Mouse (Mus musculus) kidney, embryonic 14.5 days (tissue): ENCODE data around the gene Nfib. TPM values are rescaled to one million over a fixed set of nuclear protein-coding genes. Genes with fewer than 3 reads are reported as not detected.
A peak's percentile ranks its signal among the peaks of the same experiment; 100 is the strongest.

ENCODE experiments used
- ATAC-seq: fragments of 200-750 bp; cut with Nextera tagmentation; 2 replicates; pipeline ENCODE4 v1.8.0; 2017; ENCODE audit warnings: moderate number of reproducible peaks, mild to moderate bottlenecking, moderate TSS enrichment, moderate library complexity; ENCODE audit not compliant: low FRiP score, low TSS enrichment
- H3K27ac ChIP-seq: fragments of 300-500 bp; sonication (generic); 2 replicates; pipeline ENCODE4 v1.5.1; 2014; ENCODE audit warnings: low read depth, mild to moderate bottlenecking, low read length, moderate library complexity, mixed read lengths
- H3K27me3 ChIP-seq: fragments of 300-500 bp; sonication (generic); 2 replicates; pipeline ENCODE4 v1.6.1; 2014; ENCODE audit warnings: mild to moderate bottlenecking, low read length; ENCODE audit not compliant: control insufficient read depth, insufficient read depth
- H3K36me3 ChIP-seq: fragments of 300-500 bp; sonication (generic); 2 replicates; pipeline ENCODE4 v1.6.1; 2014; ENCODE audit warnings: low read length, mixed read lengths; ENCODE audit not compliant: control insufficient read depth, insufficient read depth
- H3K4me1 ChIP-seq: fragments of 300-500 bp; sonication (generic); 2 replicates; pipeline ENCODE4 v1.6.1; 2014; ENCODE audit warnings: low read length, mixed read lengths; ENCODE audit not compliant: control insufficient read depth, insufficient read depth
- H3K4me2 ChIP-seq: fragments of 300-500 bp; sonication (generic); replicated peaks from 2 replicates; pipeline ENCODE4 v1.6.1; 2014; ENCODE audit warnings: low read depth, mild to moderate bottlenecking, low read length
- H3K4me3 ChIP-seq: fragments of 300-500 bp; sonication (generic); 2 replicates; pipeline ENCODE4 v1.5.1; 2014; ENCODE audit warnings: mild to moderate bottlenecking, low read length
- H3K9ac ChIP-seq: fragments of 300-500 bp; sonication (generic); 2 replicates; pipeline ENCODE4 v1.6.1; 2014; ENCODE audit warnings: low read depth, mild to moderate bottlenecking, low read length, moderate library complexity
- H3K9me3 ChIP-seq: fragments of 300-500 bp; sonication (generic); 2 replicates; pipeline ENCODE4 v1.6.1; 2016; ENCODE audit warnings: low read length; ENCODE audit not compliant: control insufficient read depth
- WGBS: fragments of 180-500 bp; shearing (Covaris S2); extraction: QIAGEN DNeasy Blood & Tissue Kit; methylation state at CpG from one replicate; pipeline ENCODE4 v1.1.7; 2014; 5-methylcytosine and 5-hydroxymethylcytosine counted together
- polyA plus RNA-seq: library from polyadenylated mRNA; unstranded; fragments of >200 nt; fragmentation: Nextera tagmentation; extraction: Ambion mirVana; gene quantifications from 2 replicates; pipeline ENCODE4 v1.2.1, GENCODE M21; 2014

Gene Nfib
- polyA plus RNA-seq, 1 experiment from 2014 or later: 36.0 TPM

DNA sequence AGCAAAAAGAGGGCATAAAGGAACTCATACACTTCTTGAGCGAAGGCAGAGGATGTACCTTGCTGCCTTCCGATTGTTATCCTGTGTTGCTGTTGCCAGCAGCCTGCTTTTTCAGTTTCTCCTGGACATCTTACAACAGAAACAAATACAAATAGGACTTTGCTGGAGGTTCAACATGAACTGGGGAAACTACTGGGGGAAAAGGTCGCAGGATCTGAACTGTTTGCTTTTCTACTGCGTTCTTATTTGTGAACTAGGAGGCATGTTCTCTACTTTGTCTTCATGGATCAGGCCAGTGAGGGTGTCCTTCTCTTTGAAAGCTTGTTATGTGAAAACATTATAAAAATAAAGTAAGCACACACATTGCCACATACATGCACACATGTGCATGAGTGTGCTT is 252.6 kb downstream of the Nfib start:
- no peak overlapping the region for H3K4me2 ChIP-seq
- H3K9me3 ChIP-seq: no peaks in the 10 kb centered on the region
- no peak overlapping the region for H3K27ac ChIP-seq
- no peaks in the 10 kb centered on the region for H3K36me3 ChIP-seq
- no peak for ATAC-seq
- H3K27me3 ChIP-seq: no peaks in the 10 kb centered on the region
- H3K4me1 ChIP-seq: peaks cover 14% of the 10 kb centered on the region; the same call in 1 of the 2 replicates
- H3K9ac ChIP-seq: no peak overlapping the region
- no peak overlapping the region for H3K4me3 ChIP-seq
- 83% methylated on average over 4 of the region's 4 CpGs for WGBS

- Histone ChIP-seq H3K4me1 (peaks cover 31% of the 10 kb centered on the region), H3K27me3 (no peaks in the 10 kb centered on the region), H3K36me3 (no peaks in the 10 kb centered on the region), H3K4me2 (no peak overlapping the region), H3K4me3 (no peak overlapping the region), H3K9me3 (no peaks in the 10 kb centered on the region), H3K27ac (peak overlapping the region; percentile 18; the same call in 1 of the 2 replicates), H3K9ac (no peak overlapping the region)
- 22% methylated on average over 8 of the region's 8 CpGs for WGBS
- ATAC-seq: peak; percentile 30; the same call in 1 of the 2 replicates
These were observed 258.4 kb downstream of the Nfib start for GRCm38 (mm10) chr4:82447061-82447671.

DNA sequence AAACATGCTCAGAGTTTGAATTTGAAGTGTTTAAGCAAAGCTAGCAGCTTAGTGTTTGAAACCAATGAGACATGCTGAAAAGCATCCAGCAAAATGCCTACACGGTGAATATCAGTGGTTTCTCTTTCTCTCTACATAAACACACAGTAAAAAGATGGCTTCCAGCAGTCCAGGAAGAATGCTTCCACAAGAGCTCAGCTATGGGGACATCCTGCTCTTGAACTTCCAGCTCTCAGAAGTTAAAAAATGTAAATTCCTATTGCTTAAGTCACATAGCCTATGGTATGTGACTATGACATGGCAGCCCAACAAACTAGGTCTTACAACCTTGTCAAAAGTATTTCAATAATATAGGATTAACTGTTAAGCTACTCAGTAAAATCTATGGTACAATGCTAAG is 261.5 kb downstream of the Nfib start:
- Histone ChIP-seq H3K27ac (no peak overlapping the region), H3K4me3 (no peak overlapping the region), H3K9me3 (no peaks in the 10 kb centered on the region), H3K36me3 (no peaks in the 10 kb centered on the region), H3K9ac (no peak overlapping the region), H3K4me2 (no peak overlapping the region), H3K27me3 (no peaks in the 10 kb centered on the region), H3K4me1 (peaks cover 39% of the 10 kb centered on the region)
- 65% methylated on average over 1 of the region's 1 CpGs for WGBS
- no peak for ATAC-seq

- no peak for ATAC-seq
- H3K27ac ChIP-seq: peak overlapping the region; percentile 37; the same call in 1 of the 2 replicates
These were observed 262.1 kb downstream of the Nfib start for GRCm38 (mm10) chr4:82443441-82443840.

DNA sequence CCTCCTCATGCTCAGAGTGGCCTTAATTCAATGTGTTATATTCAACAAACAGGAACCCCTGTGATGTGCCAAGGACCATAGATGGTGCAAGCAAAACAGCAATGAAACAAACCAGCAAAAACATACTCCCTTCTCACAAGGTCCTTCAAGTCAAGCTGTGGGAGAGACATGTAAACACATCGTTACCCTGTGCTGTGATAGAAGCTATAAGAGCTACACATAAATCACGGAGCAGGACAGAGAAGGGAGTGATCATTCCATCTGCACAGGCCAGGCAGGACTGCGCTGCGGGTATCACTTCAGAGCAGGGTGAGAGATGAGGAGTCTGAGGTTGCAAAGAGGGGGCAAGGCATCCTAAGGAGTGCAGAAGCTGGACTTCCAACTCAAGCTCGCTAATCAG is 262.5 kb downstream of the Nfib start:
- no peaks in the 10 kb centered on the region for H3K27me3 ChIP-seq
- no peaks in the 10 kb centered on the region for H3K36me3 ChIP-seq
- 20% methylated on average over 5 of the region's 5 CpGs for WGBS
- H3K4me1 ChIP-seq: peaks cover 39% of the 10 kb centered on the region
- H3K4me3 ChIP-seq: no peak overlapping the region
- no peak overlapping the region; the same call in 1 of the 2 replicates for H3K27ac ChIP-seq
- H3K4me2 ChIP-seq: no peak overlapping the region
- peak; percentile 93 for ATAC-seq
- no peak overlapping the region for H3K9ac ChIP-seq
- no peaks in the 10 kb centered on the region for H3K9me3 ChIP-seq

More at GRCm38 (mm10) chr4:82443441-82443840, 262.1 kb downstream of the Nfib start:
- WGBS: 86% methylated on average over 5 of the region's 5 CpGs
- H3K9ac ChIP-seq: no peak overlapping the region
- H3K4me1 ChIP-seq: peaks cover 39% of the 10 kb centered on the region
- no peak overlapping the region for H3K4me2 ChIP-seq
- H3K9me3 ChIP-seq: no peaks in the 10 kb centered on the region
- no peaks in the 10 kb centered on the region for H3K36me3 ChIP-seq
- no peaks in the 10 kb centered on the region for H3K27me3 ChIP-seq
- no peak overlapping the region for H3K4me3 ChIP-seq

- WGBS: 82% methylated on average over 2 of the region's 2 CpGs
- H3K9me3 ChIP-seq: no peaks in the 10 kb centered on the region
- peaks cover 26% of the 10 kb centered on the region for H3K4me1 ChIP-seq
- no peaks in the 10 kb centered on the region for H3K36me3 ChIP-seq
- no peak overlapping the region for H3K4me2 ChIP-seq
- ATAC-seq: no peak
- no peak overlapping the region for H3K27ac ChIP-seq
- H3K9ac ChIP-seq: no peak overlapping the region
- no peaks in the 10 kb centered on the region for H3K27me3 ChIP-seq
- no peak overlapping the region for H3K4me3 ChIP-seq
These were observed 264.9 kb downstream of the Nfib start for GRCm38 (mm10) chr4:82440606-82441005.

DNA sequence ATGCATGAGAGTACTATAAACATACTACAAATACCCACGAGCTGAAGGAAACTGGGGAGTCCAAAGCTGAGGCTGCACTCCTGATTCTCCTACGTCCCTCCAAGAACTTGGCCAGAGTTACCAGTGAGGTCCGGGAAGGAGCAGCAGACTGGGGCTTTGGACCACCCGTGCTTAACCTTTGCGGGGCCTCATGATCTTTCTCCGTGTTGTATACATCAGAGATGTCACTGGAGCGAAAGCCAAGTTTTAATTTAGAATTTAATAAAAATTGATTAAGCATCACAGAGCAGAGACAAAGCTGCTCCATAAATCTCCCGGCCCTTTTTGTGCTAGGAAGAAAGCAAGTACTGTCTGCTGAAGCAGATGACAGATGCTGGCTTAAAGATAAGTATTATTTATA is 265.7 kb downstream of the Nfib start:
- WGBS: 40% methylated on average over 8 of the region's 8 CpGs
- H3K4me3 ChIP-seq: no peak overlapping the region
- ATAC-seq: 0 out of 2 replicates have a peak, but pooled peaks have one; percentile 44
- no peak overlapping the region for H3K4me2 ChIP-seq
- no peak overlapping the region; the same call in 1 of the 2 replicates for H3K27ac ChIP-seq
- H3K36me3 ChIP-seq: no peaks in the 10 kb centered on the region
- H3K9ac ChIP-seq: no peak overlapping the region
- H3K4me1 ChIP-seq: peaks cover 26% of the 10 kb centered on the region
- H3K9me3 ChIP-seq: no peaks in the 10 kb centered on the region
- H3K27me3 ChIP-seq: no peaks in the 10 kb centered on the region

DNA sequence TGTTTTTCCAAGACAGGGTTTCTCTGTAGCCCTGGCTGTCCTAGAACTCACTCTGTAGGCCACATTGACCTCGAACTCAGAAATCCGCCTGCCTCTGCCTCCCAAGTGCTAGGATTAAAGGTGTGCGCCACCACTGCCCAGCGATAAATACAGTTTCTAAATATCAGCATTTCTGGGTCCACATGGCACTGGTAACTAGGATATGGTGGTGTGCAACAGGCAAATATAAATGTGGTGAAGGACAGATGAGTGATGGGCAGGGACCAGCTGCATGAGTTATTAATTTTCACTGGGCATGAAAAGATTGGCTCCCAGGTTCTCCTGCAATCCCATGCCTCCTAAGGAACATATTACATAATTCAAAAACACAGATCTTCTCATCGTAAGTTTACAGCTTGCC is 266.9 kb downstream of the Nfib start:
- Histone ChIP-seq H3K9ac (no peak overlapping the region), H3K27me3 (no peaks in the 10 kb centered on the region), H3K4me2 (no peak overlapping the region), H3K4me1 (peaks cover 23% of the 10 kb centered on the region), H3K27ac (no peak overlapping the region), H3K36me3 (no peaks in the 10 kb centered on the region), H3K4me3 (no peak overlapping the region), H3K9me3 (no peaks in the 10 kb centered on the region)
- no peak for ATAC-seq
- 97% methylated on average over 5 of the region's 5 CpGs for WGBS

DNA sequence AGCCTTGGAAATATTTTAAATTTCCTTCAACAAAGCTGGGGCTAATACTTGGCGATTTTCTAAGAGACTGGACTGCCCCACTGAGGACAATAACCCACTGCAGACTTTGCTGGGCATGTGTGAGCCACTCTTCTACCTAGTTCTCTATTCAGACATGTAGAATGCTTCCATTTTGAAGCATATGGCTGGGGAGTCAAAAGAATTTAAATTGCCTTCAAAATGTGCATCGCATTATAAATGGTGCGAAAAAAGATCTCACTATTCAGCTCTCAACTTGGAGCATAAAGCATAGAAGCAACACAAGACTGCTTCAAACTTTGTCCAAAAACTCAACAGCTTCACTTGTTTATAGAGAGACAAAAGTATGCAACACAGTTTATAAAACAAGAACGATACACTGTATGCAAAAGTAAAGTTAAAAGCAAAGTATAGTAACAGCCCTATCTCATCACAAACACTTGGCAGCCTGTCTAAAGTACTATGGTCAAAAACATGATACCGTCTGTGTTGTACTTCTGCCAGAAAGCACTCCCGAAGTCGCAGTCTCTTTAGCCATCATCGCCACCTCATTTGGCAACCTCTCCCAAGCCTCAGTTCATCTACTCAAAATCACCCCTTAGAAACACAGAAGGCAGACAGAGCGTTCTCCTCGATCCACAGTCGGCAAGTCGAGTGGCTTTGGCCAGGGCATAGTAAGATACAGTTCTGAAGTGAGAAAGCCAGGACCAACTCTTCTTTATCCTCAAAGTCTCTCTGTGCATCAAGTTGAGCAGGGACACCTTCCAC is 267.8 kb downstream of the Nfib start:
- no peak for ATAC-seq
- Histone ChIP-seq H3K9ac (no peak overlapping the region), H3K4me2 (no peak overlapping the region), H3K27me3 (no peaks in the 10 kb centered on the region), H3K27ac (no peak overlapping the region; the same call in 1 of the 2 replicates), H3K9me3 (no peaks in the 10 kb centered on the region), H3K4me3 (no peak overlapping the region), H3K36me3 (no peaks in the 10 kb centered on the region), H3K4me1 (peaks cover 14% of the 10 kb centered on the region)
- WGBS: 88% methylated on average over 12 of the region's 12 CpGs
